Mouse (Mus musculus): Measurements from ENCODE around the gene Cdkn2aip.

DNA sequence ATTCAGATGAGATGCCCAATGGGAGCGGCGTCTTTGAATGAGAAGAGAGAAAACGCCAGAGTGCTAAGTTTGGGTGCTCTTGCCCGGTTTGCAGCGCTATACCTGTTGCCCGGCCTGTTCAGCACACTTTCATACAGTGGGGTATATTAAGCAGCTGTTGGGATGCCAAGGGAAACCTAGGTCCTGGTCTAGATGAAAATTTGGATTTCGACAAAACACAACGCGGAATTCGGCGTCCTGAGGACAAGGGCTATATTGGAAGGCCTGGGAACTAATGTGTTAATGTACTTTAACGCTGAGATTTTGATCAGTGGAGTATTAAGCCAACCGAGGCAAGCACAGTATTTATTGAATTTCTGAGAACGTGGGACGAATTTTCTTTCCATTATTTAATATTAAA lies 37.5 kb downstream of the Cdkn2aip start:
- TF ChIP-seq CTCF (IDR thresholded peaks at IDR 0.05; ENCODE audit: control insufficient read depth, insufficient read depth, insufficient replicate concordance, low read depth, low read length) (no peak), POLR2A (IDR thresholded peaks at IDR 0.05; ENCODE audit: control insufficient read depth, low read depth, low read length) (no peak)
